Mouse (Mus musculus): ENCODE results near the gene Gnaz.

- TF ChIP-seq CTCF (IDR thresholded peaks at IDR 0.05; ENCODE audit: extremely low read depth, insufficient read length, insufficient replicate concordance, low read depth, low read length) = peak; percentile 50; the same call in 1 of the 2 replicates
- TF ChIP-seq POLR2A (IDR thresholded peaks at IDR 0.05; ENCODE audit: low read depth, low read length) = no peak
These were observed 29.8 kb upstream of the Gnaz start for GRCm38 (mm10) chr10:74937003-74937790.
